Mouse (Mus musculus) CH12.LX (cell line): ENCODE measurements around the gene Tmprss12. TPM values are rescaled to one million over a fixed set of nuclear protein-coding genes. Genes with fewer than 3 reads are reported as not detected.
A peak's percentile ranks its signal among the peaks of the same experiment; 100 is the strongest.

ENCODE experiments used
- DNase-seq: peaks from one replicate; pipeline ENCODE4 v3.0.0-alpha.2; 2013; ENCODE audit errors: extremely low read depth
- H3K27ac ChIP-seq: 2 replicates; pipeline ENCODE4 v1.5.1; 2012; ENCODE audit warnings: low read depth, mild to moderate bottlenecking, control low read depth, moderate library complexity; ENCODE audit not compliant: insufficient read depth
- H3K27me3 ChIP-seq: replicated peaks from 2 replicates; pipeline ENCODE3; 2012; ENCODE audit warnings: inconsistent platforms
- H3K36me3 ChIP-seq, 2 experiments: replicated peaks in 1 of 2; 2 replicates each; pipeline versions ENCODE3 to v1.6.1; 2012; ENCODE audit warnings: inconsistent platforms in 1 of 2, low read length in 1 of 2, mild to moderate bottlenecking in 1 of 2, mixed read lengths in 1 of 2, moderate library complexity in 1 of 2; ENCODE audit not compliant: control insufficient read depth in 1 of 2, insufficient read depth in 1 of 2
- H3K4me1 ChIP-seq, 2 experiments: 2 replicates each; pipeline ENCODE4 v1.6.1; 2012; ENCODE audit warnings: inconsistent platforms in 1 of 2, moderate library complexity in 1 of 2; ENCODE audit not compliant: insufficient read depth in 2 of 2, control insufficient read depth in 1 of 2
- H3K4me2 ChIP-seq: 2 replicates; pipeline ENCODE4 v1.6.1; 2012; ENCODE audit warnings: low read depth, mild to moderate bottlenecking, control low read depth; ENCODE audit not compliant: poor library complexity, insufficient read depth, severe bottlenecking
- H3K4me3 ChIP-seq, 3 experiments: fragments of 150-350 bp in 1 of 3; sonication (generic) in 1 of 3; replicated peaks in 1 of 3; 2 replicates each; pipeline versions ENCODE3 to v1.5.1; 2011 to 2012; ENCODE audit warnings: low read depth in 2 of 3, low read length in 2 of 3, mild to moderate bottlenecking in 2 of 3, moderate library complexity in 2 of 3, control low read depth in 1 of 3, improper control_type of control experiment in 1 of 3, inconsistent platforms in 1 of 3, mixed read lengths in 1 of 3; ENCODE audit not compliant: poor library complexity in 1 of 3
- H3K79me2 ChIP-seq: replicated peaks from 2 replicates; pipeline ENCODE4 v1.6.1; 2012; ENCODE audit warnings: mild to moderate bottlenecking, moderate library complexity; ENCODE audit not compliant: control insufficient read depth, poor library complexity, insufficient read depth, severe bottlenecking; ENCODE audit errors: extremely low read depth
- H3K9ac ChIP-seq: 2 replicates; pipeline ENCODE4 v1.6.1; 2012; ENCODE audit warnings: low read depth, mild to moderate bottlenecking, control low read depth, moderate library complexity; ENCODE audit not compliant: insufficient read depth
- H3K9me3 ChIP-seq: replicated peaks from 2 replicates; pipeline ENCODE3; 2012; ENCODE audit warnings: low read length, inconsistent platforms, mixed read lengths
- BHLHE40 ChIP-seq: IDR thresholded peaks from 2 replicates; pipeline ENCODE4 v1.6.1; 2011; ENCODE audit warnings: mild to moderate bottlenecking, low read depth, low read length, improper control_type of control experiment
- ELF1 ChIP-seq: IDR thresholded peaks from 2 replicates; pipeline ENCODE4 v1.6.1; 2014; ENCODE audit warnings: low read depth, mild to moderate bottlenecking, inconsistent platforms, low read length, improper control_type of control experiment
- EP300 ChIP-seq: IDR thresholded peaks from 2 replicates; pipeline ENCODE4 v1.6.1; 2011; ENCODE audit warnings: low read length, improper control_type of control experiment
- ETS1 ChIP-seq: conservative IDR thresholded peaks from 2 replicates; pipeline ENCODE4 v1.6.1; 2012; ENCODE audit warnings: low read depth, mild to moderate bottlenecking, inconsistent platforms, low read length, improper control_type of control experiment, moderate library complexity
- GABPA ChIP-seq: IDR thresholded peaks from 2 replicates; pipeline ENCODE4 v1.6.1; 2012; ENCODE audit warnings: low read depth, low read length, improper control_type of control experiment, inconsistent platforms; ENCODE audit not compliant: insufficient replicate concordance
- IRF4 ChIP-seq: IDR thresholded peaks from 2 replicates; pipeline ENCODE4 v1.6.1; 2014; ENCODE audit warnings: low read depth, mild to moderate bottlenecking, inconsistent platforms, low read length, improper control_type of control experiment
- JUN ChIP-seq: IDR thresholded peaks from 2 replicates; pipeline ENCODE4 v1.6.1; 2011; ENCODE audit warnings: low read depth, mild to moderate bottlenecking, low read length, improper control_type of control experiment, moderate library complexity; ENCODE audit not compliant: insufficient read depth
- MAFK ChIP-seq: IDR thresholded peaks from 2 replicates; pipeline ENCODE4 v1.6.1; 2011; ENCODE audit warnings: low read length, improper control_type of control experiment; ENCODE audit not compliant: insufficient replicate concordance
- MAZ ChIP-seq: IDR thresholded peaks from 2 replicates; pipeline ENCODE4 v1.6.1; 2012; ENCODE audit warnings: low read depth, mild to moderate bottlenecking, inconsistent platforms, low read length, improper control_type of control experiment, moderate library complexity
- MEF2A ChIP-seq: IDR thresholded peaks from 2 replicates; pipeline ENCODE4 v1.6.1; 2014; ENCODE audit warnings: low read depth, mild to moderate bottlenecking, inconsistent platforms, low read length, improper control_type of control experiment, borderline replicate concordance
- NELFE ChIP-seq: IDR thresholded peaks from 2 replicates; pipeline ENCODE4 v1.6.1; 2011; ENCODE audit warnings: low read depth, low read length, improper control_type of control experiment
- NRF1 ChIP-seq: IDR thresholded peaks from 2 replicates; pipeline ENCODE4 v1.6.1; 2014; ENCODE audit warnings: low read depth, mild to moderate bottlenecking, inconsistent platforms, low read length, improper control_type of control experiment, moderate library complexity
- PAX5 ChIP-seq: IDR thresholded peaks from 2 replicates; pipeline ENCODE4 v1.6.1; 2012; ENCODE audit warnings: low read length, inconsistent platforms, mixed read lengths
- POLR2A ChIP-seq: IDR thresholded peaks from 2 replicates; pipeline ENCODE4 v1.6.1; 2011; ENCODE audit warnings: low read depth, mild to moderate bottlenecking, improper control_type of control experiment, low read length
- SIN3A ChIP-seq: IDR thresholded peaks from 2 replicates; pipeline ENCODE4 v1.6.1; 2012; ENCODE audit warnings: low read length, improper control_type of control experiment, inconsistent platforms
- TBP ChIP-seq: conservative IDR thresholded peaks from 2 replicates; pipeline ENCODE4 v1.6.1; 2011; ENCODE audit warnings: low read depth, low read length, improper control_type of control experiment
- TCF12 ChIP-seq: IDR thresholded peaks from 2 replicates; pipeline ENCODE4 v1.6.1; 2014; ENCODE audit warnings: low read depth, mild to moderate bottlenecking, inconsistent platforms, low read length, improper control_type of control experiment
- USF2 ChIP-seq: conservative IDR thresholded peaks from 2 replicates; pipeline ENCODE4 v1.6.1; 2011; ENCODE audit warnings: low read depth, low read length, improper control_type of control experiment
- ZMIZ1 ChIP-seq: IDR thresholded peaks from 2 replicates; pipeline ENCODE4 v1.6.1; 2012; ENCODE audit warnings: low read depth, mild to moderate bottlenecking, inconsistent platforms, low read length, improper control_type of control experiment
- dilution Hi-C: fragments of 300-500 bp; cut with MboI; formaldehyde crosslinking; loops from 2 replicates; pipeline ENCODE4 v1.14.3; 2020; ENCODE audit warnings: low sequenced_read_pairs; ENCODE audit not compliant: extremely low pct_unique_long_range_greater_than_20kb, extremely low pct_ligation_motif_present
- in situ Hi-C: fragments of 300-500 bp; cut with MboI; formaldehyde crosslinking; loops from 3 replicates; pipeline ENCODE4 v1.14.3; 2019; ENCODE audit warnings: low sequenced_read_pairs, low pct_ligation_motif_present, low pct_unique_long_range_greater_than_20kb, mixed read lengths
- polyA plus RNA-seq: library from polyadenylated mRNA; unstranded; fragments of >175 nt; gene quantifications from 2 replicates; pipeline ENCODE4 v1.2.1, GENCODE M21; 2012; ENCODE audit warnings: low read depth; ENCODE audit not compliant: insufficient read length
- total RNA-seq, 2 experiments: library from RNA; depleted of rRNA; stranded (reverse); fragments of 300-350 nt in 1 of 2; fragments of >200 nt in 1 of 2; gene quantifications; 2 replicates each; pipeline ENCODE4 v1.2.3; 2012 to 2014

The Tmprss12 gene
- total and polyA plus RNA-seq, 3 experiments: not detected

GRCm38 (mm10) chr15:100304019-100304991 is 23.7 kb downstream of the Tmprss12 start, which contains the start of gene Mettl7a1:
TSS of gene Mettl7a1 (plus strand) at chr15:100304140.
- Histone ChIP-seq H3K36me3 (no peaks in the 10 kb centered on the region), H3K79me2 (no peaks in the 10 kb centered on the region), H3K4me2 (peak within 1 kb of the TSS; percentile 90), H3K9me3 (no peaks in the 10 kb centered on the region), H3K4me3 (peak within 1 kb of the TSS; percentile 57 to 60 (median 59)), H3K27ac (peak within 1 kb of the TSS; percentile 87), H3K4me1 (peaks cover 11 to 51% of the 10 kb centered on the region in 2 experiments), H3K9ac (peak within 1 kb of the TSS; percentile 86), H3K27me3 (no peaks in the 10 kb centered on the region)
- in situ Hi-C loops (no loop called here), dilution Hi-C loops (no loop called here)
- peak; percentile 93 for DNase-seq
- peak; percentile 79 for TF ChIP-seq TBP
- peak; percentile 44; the same call in 1 of the 2 replicates for TF ChIP-seq ELF1
- TF ChIP-seq JUN: 0 out of 2 replicates have a peak, but pooled peaks have one; percentile 18
- peak; percentile 94 for TF ChIP-seq MAFK
- no peak for TF ChIP-seq GABPA
- TF ChIP-seq MEF2A: peak; percentile 67
- peak; percentile 90 for TF ChIP-seq ETS1
- TF ChIP-seq NRF1: peak; percentile 67
- peak; percentile 62; the same call in 1 of the 2 replicates for TF ChIP-seq NELFE
- TF ChIP-seq MAZ: 0 out of 2 replicates have a peak, but pooled peaks have one; percentile 7
- TF ChIP-seq BHLHE40: peak; percentile 58
- TF ChIP-seq IRF4: peak; percentile 95
- TF ChIP-seq SIN3A: peak; percentile 76
- TF ChIP-seq EP300: peak; percentile 95
- no peak for TF ChIP-seq PAX5
- TF ChIP-seq TCF12: peak; percentile 57; the same call in 1 of the 2 replicates
- no peak; the same call in 1 of the 2 replicates for TF ChIP-seq ZMIZ1
- TF ChIP-seq POLR2A: peak; percentile 67
- no peak for TF ChIP-seq USF2
